Mouse (Mus musculus) kidney, embryonic 16.5 days (tissue): ENCODE measurements around the gene Stk11. TPM values are rescaled to one million over a fixed set of nuclear protein-coding genes. Genes with fewer than 3 reads are reported as not detected.

Source experiments
- ATAC-seq: fragments of 200-750 bp; cut with Nextera tagmentation; 2 replicates; pipeline ENCODE4 v1.8.0; 2017; ENCODE audit warnings: moderate TSS enrichment; ENCODE audit not compliant: low FRiP score, low TSS enrichment
- H3K27ac ChIP-seq: fragments of 300-500 bp; sonication (generic); 2 replicates; pipeline ENCODE4 v1.5.1; 2014; ENCODE audit warnings: low read length
- H3K27me3 ChIP-seq: fragments of 300-500 bp; sonication (generic); 2 replicates; pipeline ENCODE4 v1.6.1; 2014; ENCODE audit warnings: low read length, control low read depth, mixed read lengths; ENCODE audit not compliant: insufficient read depth
- H3K36me3 ChIP-seq: fragments of 300-500 bp; sonication (generic); 2 replicates; pipeline ENCODE4 v1.6.1; 2014; ENCODE audit warnings: low read length, control low read depth, mixed read lengths; ENCODE audit not compliant: insufficient read depth
- H3K4me1 ChIP-seq: fragments of 300-500 bp; sonication (generic); 2 replicates; pipeline ENCODE4 v1.6.1; 2014; ENCODE audit warnings: low read length, control low read depth, mixed read lengths; ENCODE audit not compliant: insufficient read depth
- H3K4me2 ChIP-seq: fragments of 300-500 bp; sonication (generic); replicated peaks from 2 replicates; pipeline ENCODE4 v1.6.1; 2014; ENCODE audit warnings: low read depth, low read length
- H3K4me3 ChIP-seq: fragments of 300-500 bp; sonication (generic); 2 replicates; pipeline ENCODE4 v1.5.1; 2014; ENCODE audit warnings: mild to moderate bottlenecking, low read length
- H3K9ac ChIP-seq: fragments of 300-500 bp; sonication (generic); replicated peaks from 2 replicates; pipeline ENCODE4 v1.6.1; 2014; ENCODE audit warnings: low read length
- H3K9me3 ChIP-seq: fragments of 300-500 bp; sonication (generic); 2 replicates; pipeline ENCODE4 v1.6.1; 2016; ENCODE audit warnings: low read length, control low read depth
- WGBS: fragments of 180-500 bp; shearing (Covaris S2); extraction: QIAGEN DNeasy Blood & Tissue Kit; methylation state at CpG from one replicate; pipeline ENCODE4 v1.1.7; 2014; 5-methylcytosine and 5-hydroxymethylcytosine counted together
- polyA plus RNA-seq: library from polyadenylated mRNA; unstranded; fragments of >200 nt; fragmentation: Nextera tagmentation; extraction: Ambion mirVana; gene quantifications from 2 replicates; pipeline ENCODE4 v1.2.1, GENCODE M21; 2015

The Stk11 gene
- polyA plus RNA-seq, 1 experiment from 2014 or later, result 18.2 TPM

- H3K36me3 ChIP-seq, result peaks cover 23% of the 10 kb centered on the region
- H3K4me2 ChIP-seq, result no peak overlapping the region
- no peak for ATAC-seq
Measured at GRCm38 (mm10) chr10:80139975-80140665, 24.5 kb downstream of the Stk11 start.

GRCm38 (mm10) chr10:80140666-80141035, 25.0 kb downstream of the Stk11 start, which contains the start of gene Cbarp:
TSS of gene Cbarp (minus strand) at chr10:80140835.
- Histone ChIP-seq H3K9ac (peak within 1 kb of the TSS; percentile 89), H3K4me2 (peak within 1 kb of the TSS; percentile 99), H3K4me1 (peaks cover 49% of the 10 kb centered on the region), H3K4me3 (peak within 1 kb of the TSS; percentile 80), H3K9me3 (no peaks in the 10 kb centered on the region), H3K27ac (peak within 1 kb of the TSS; percentile 89), H3K27me3 (peaks cover 18% of the 10 kb centered on the region), H3K36me3 (peaks cover 27% of the 10 kb centered on the region)
- 78% methylated on average over 10 of the region's 10 CpGs for WGBS
- ATAC-seq, result no peak

More at GRCm38 (mm10) chr10:80139975-80140665, 24.5 kb downstream of the Stk11 start:
- no peak overlapping the region for H3K27ac ChIP-seq
- 74% methylated on average over 11 of the region's 11 CpGs for whole genome bisulfite sequencing
- no peak overlapping the region for H3K9ac ChIP-seq
- H3K27me3 ChIP-seq, result peaks cover 20% of the 10 kb centered on the region
- no peak overlapping the region; the same call in 1 of the 2 replicates for H3K4me3 ChIP-seq
- H3K9me3 ChIP-seq, result no peaks in the 10 kb centered on the region
- H3K4me1 ChIP-seq, result peaks cover 49% of the 10 kb centered on the region

GRCm38 (mm10) chr10:80141243-80141642, 25.6 kb downstream of the Stk11 start:
- peaks cover 55% of the 10 kb centered on the region for H3K4me1 ChIP-seq
- H3K36me3 ChIP-seq, result peaks cover 29% of the 10 kb centered on the region
- no peaks in the 10 kb centered on the region for H3K9me3 ChIP-seq
- H3K27ac ChIP-seq, result peak overlapping the region; percentile 89
- WGBS, result 0% methylated on average over 29 of the region's 29 CpGs
- peaks cover 14% of the 10 kb centered on the region for H3K27me3 ChIP-seq
- ATAC-seq, result peak; percentile 62
- peak overlapping the region; percentile 65 for H3K4me3 ChIP-seq
- peak overlapping the region; percentile 85 for H3K4me2 ChIP-seq
- peak overlapping the region; percentile 67 for H3K9ac ChIP-seq

- H3K4me1 ChIP-seq, result peaks cover 57% of the 10 kb centered on the region
- WGBS, result 1% methylated on average over 43 of the region's 43 CpGs
- peak overlapping the region; percentile 96 for H3K9ac ChIP-seq
- peak overlapping the region; percentile 85 for H3K4me2 ChIP-seq
- ATAC-seq, result peak; percentile 89
- H3K36me3 ChIP-seq, result peaks cover 34% of the 10 kb centered on the region
- H3K27ac ChIP-seq, result peak overlapping the region; percentile 89
- H3K27me3 ChIP-seq, result peaks cover 7% of the 10 kb centered on the region
- H3K9me3 ChIP-seq, result no peaks in the 10 kb centered on the region
- peak overlapping the region; percentile 65 for H3K4me3 ChIP-seq
Measured at GRCm38 (mm10) chr10:80141786-80142529, 26.4 kb downstream of the Stk11 start.

- peak; percentile 1; the same call in 1 of the 2 replicates for ATAC-seq
- Histone ChIP-seq H3K27me3 (0 out of 2 replicates have a peak, but pooled peaks cover 2% of the 10 kb centered on the region), H3K9ac (peak overlapping the region; percentile 96), H3K9me3 (no peaks in the 10 kb centered on the region), H3K4me2 (peak overlapping the region; percentile 85), H3K4me3 (peak overlapping the region; percentile 65), H3K4me1 (peaks cover 57% of the 10 kb centered on the region), H3K27ac (peak overlapping the region; percentile 89), H3K36me3 (peaks cover 34% of the 10 kb centered on the region)
- WGBS, result 0% methylated on average over 15 of the region's 15 CpGs
Measured at GRCm38 (mm10) chr10:80142530-80142925, 26.9 kb downstream of the Stk11 start.

- 0 out of 2 replicates have a peak, but pooled peaks cover 2% of the 10 kb centered on the region for H3K27me3 ChIP-seq
- no peak for ATAC-seq
- WGBS, result 95% methylated on average over 7 of the region's 7 CpGs
- H3K4me1 ChIP-seq, result peaks cover 52% of the 10 kb centered on the region
- 0 out of 2 replicates have a peak overlapping the region, but pooled peaks have one; percentile 65 for H3K4me3 ChIP-seq
- no peak overlapping the region for H3K27ac ChIP-seq
- H3K36me3 ChIP-seq, result peaks cover 34% of the 10 kb centered on the region
- peak overlapping the region; percentile 85; the same call in 1 of the 2 replicates for H3K4me2 ChIP-seq
- H3K9me3 ChIP-seq, result no peaks in the 10 kb centered on the region
- no peak overlapping the region for H3K9ac ChIP-seq
Measured at GRCm38 (mm10) chr10:80143664-80144063, 28.1 kb downstream of the Stk11 start.

GRCm38 (mm10) chr10:80144159-80144558, 28.6 kb downstream of the Stk11 start:
- Histone ChIP-seq H3K27me3 (0 out of 2 replicates have a peak, but pooled peaks cover 2% of the 10 kb centered on the region), H3K36me3 (peaks cover 34% of the 10 kb centered on the region), H3K4me1 (peaks cover 52% of the 10 kb centered on the region), H3K4me3 (no peak overlapping the region), H3K4me2 (no peak overlapping the region), H3K27ac (no peak overlapping the region), H3K9ac (no peak overlapping the region), H3K9me3 (no peaks in the 10 kb centered on the region)
- ATAC-seq, result no peak
- 91% methylated on average over 12 of the region's 12 CpGs for WGBS

GRCm38 (mm10) chr10:80144864-80145838, 29.5 kb downstream of the Stk11 start:
- no peak for ATAC-seq
- H3K36me3 ChIP-seq, result peaks cover 38% of the 10 kb centered on the region
- H3K9ac ChIP-seq, result no peak overlapping the region
- H3K27ac ChIP-seq, result no peak overlapping the region
- 0 out of 2 replicates have a peak overlapping the region, but pooled peaks have one; percentile 1 for H3K4me3 ChIP-seq
- H3K9me3 ChIP-seq, result no peaks in the 10 kb centered on the region
- WGBS, result 71% methylated on average over 20 of the region's 20 CpGs
- H3K27me3 ChIP-seq, result no peaks in the 10 kb centered on the region
- no peak overlapping the region for H3K4me2 ChIP-seq
- H3K4me1 ChIP-seq, result peaks cover 46% of the 10 kb centered on the region

- Histone ChIP-seq H3K9me3 (no peaks in the 10 kb centered on the region), H3K4me2 (no peak overlapping the region), H3K36me3 (peaks cover 39% of the 10 kb centered on the region), H3K4me1 (peaks cover 46% of the 10 kb centered on the region), H3K27me3 (no peaks in the 10 kb centered on the region), H3K9ac (no peak overlapping the region), H3K27ac (0 out of 2 replicates have a peak overlapping the region, but pooled peaks have one; percentile 69), H3K4me3 (no peak overlapping the region)
- no peak for ATAC-seq
- WGBS, result 84% methylated on average over 6 of the region's 6 CpGs
Measured at GRCm38 (mm10) chr10:80145896-80146295, 30.3 kb downstream of the Stk11 start.
